14 mouse cellular contexts compared by ENCODE assay signal in the genomic region with DNA sequence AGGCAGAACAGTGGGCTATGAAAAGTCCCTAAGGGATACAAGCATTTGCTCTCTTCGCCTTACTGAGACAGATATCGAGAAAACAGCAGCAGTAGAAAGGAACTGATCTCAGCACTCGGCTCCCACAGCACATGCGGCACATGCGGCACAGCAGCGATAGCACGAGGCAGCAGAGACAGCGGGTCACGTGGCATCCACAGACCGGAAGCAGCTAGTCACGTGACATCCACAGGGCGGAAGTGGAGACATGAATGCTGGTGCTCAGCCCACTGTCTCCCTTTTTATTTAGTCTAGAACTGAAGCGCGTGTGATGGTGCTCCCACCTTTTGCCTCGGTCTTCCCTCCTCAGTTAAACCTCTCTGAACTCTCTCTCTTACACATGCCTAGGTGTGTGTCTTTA. TPM values are rescaled to one million over a fixed set of nuclear protein-coding genes. Genes with fewer than 3 reads are reported as not detected.
"Had no signal": no experiment of that assay in that cellular context is flagged by ENCODE, and none has a peak within 500 bp of the region (broad histone marks: within the 10 kb centered on the region; RNA-seq: fewer than 3 reads in every experiment).

No protein-coding gene starts in this region.

- DNase-seq: kidney, adult 11 months; lung, postnatal 14 days; thymus, postnatal 36 days had no signal

- H3K4me1 ChIP-seq: limb, embryonic 15.5 days; liver, embryonic 12.5 days; megakaryocyte, embryonic 14.5 days had no signal

- ATAC-seq: liver, embryonic 12.5 days; midbrain, embryonic 15.5 days had no signal

- H3K27ac ChIP-seq: limb, embryonic 15.5 days; liver, embryonic 12.5 days; lung, embryonic 15.5 days; macrophage; midbrain, embryonic 15.5 days; neural tube, embryonic 15.5 days; stomach, postnatal 0 days had no signal

- H3K27me3 ChIP-seq: midbrain, embryonic 15.5 days had no signal

- H3K36me3 ChIP-seq: limb, embryonic 15.5 days; liver, embryonic 12.5 days; lung, embryonic 15.5 days; midbrain, embryonic 15.5 days; neural tube, embryonic 15.5 days had no signal

- H3K9ac ChIP-seq: limb, embryonic 15.5 days; liver, embryonic 12.5 days; lung, embryonic 15.5 days; midbrain, embryonic 15.5 days; neural tube, embryonic 15.5 days had no signal

- H3K4me2 ChIP-seq: limb, embryonic 15.5 days; liver, embryonic 12.5 days; lung, embryonic 15.5 days; midbrain, embryonic 11.5 days; midbrain, embryonic 15.5 days; neural tube, embryonic 15.5 days had no signal

- H3K9me3 ChIP-seq: limb, embryonic 15.5 days; liver, embryonic 12.5 days; lung, embryonic 15.5 days; megakaryocyte, embryonic 14.5 days; midbrain, embryonic 15.5 days; neural tube, embryonic 15.5 days had no signal

- H3K4me3 ChIP-seq: limb, embryonic 15.5 days; liver, embryonic 12.5 days; lung, embryonic 15.5 days; megakaryocyte, embryonic 14.5 days; midbrain, embryonic 15.5 days; neural tube, embryonic 15.5 days had no signal

RNA-seq across cellular contexts. Expression of a gene that starts 9.7 kb away (rescaled TPM):
- polyA plus RNA-seq: kidney, embryonic 14.5 days; macrophage; thymus, postnatal 0 days had no signal

RNA-seq across cellular contexts. Expression of a gene that starts 31.6 kb away (rescaled TPM):
- polyA plus RNA-seq: macrophage had no signal
